Mouse (Mus musculus): ENCODE data around the gene Ano2. TPM values are rescaled to one million over a fixed set of nuclear protein-coding genes. Genes with fewer than 3 reads are reported as not detected.

The Ano2 gene
- polyA plus RNA-seq, 1 experiment from 2014 or later, result 0.18 TPM

DNA sequence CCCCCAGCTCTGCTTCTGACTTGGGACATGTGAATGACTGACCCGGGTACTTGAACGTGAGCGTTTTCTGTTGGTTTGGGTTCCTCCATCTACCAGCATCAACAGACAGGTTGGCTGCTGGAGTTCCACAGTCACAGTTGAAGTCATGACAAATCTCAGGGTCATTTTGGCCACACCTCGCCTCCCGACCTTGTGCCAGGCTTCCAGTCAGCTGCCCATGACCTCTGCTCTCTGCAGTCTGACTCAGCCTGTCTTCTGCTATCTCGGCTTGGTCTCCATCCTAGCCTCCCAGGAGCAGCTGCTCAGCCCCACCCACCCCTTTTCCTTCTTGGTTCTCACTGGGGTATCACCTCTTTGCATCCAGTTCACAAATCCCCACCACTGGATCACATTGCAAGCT is 39.3 kb downstream of the Ano2 start:
- WGBS, result 74% methylated on average over 6 of the region's 6 CpGs
- TF ChIP-seq CTCF (IDR thresholded peaks at IDR 0.05) (no peak), EP300 (IDR thresholded peaks at IDR 0.05) (no peak)
- H3K9me3 ChIP-seq (ENCODE audit: low read length), result no peaks in the 10 kb centered on the region
- H3K4me1 ChIP-seq (ENCODE audit: insufficient read depth, low read depth, low read length), result no peaks in the 10 kb centered on the region
- ATAC-seq (no peak), DNase-seq (ENCODE audit: low spot score) (no peak)
- no peak overlapping the region for H3K27ac ChIP-seq (ENCODE audit: low read length)
- no peaks in the 10 kb centered on the region for H3K27me3 ChIP-seq (replicated peaks; ENCODE audit: insufficient read depth, low read length)
- H3K9ac ChIP-seq (replicated peaks; ENCODE audit: low read depth), result no peak overlapping the region
- no peak overlapping the region for H3K4me3 ChIP-seq (ENCODE audit: low read depth, low read length)
- no peaks in the 10 kb centered on the region for H3K36me3 ChIP-seq (ENCODE audit: insufficient read depth, low read length)
- H3K4me2 ChIP-seq (replicated peaks; ENCODE audit: low read depth, low read length), result no peak overlapping the region

GRCm38 (mm10) chr6:125729986-125730535 is 39.8 kb downstream of the Ano2 start:
- Histone ChIP-seq H3K27ac (ENCODE audit: low read length) (no peak overlapping the region), H3K4me1 (ENCODE audit: insufficient read depth, low read depth, low read length) (no peaks in the 10 kb centered on the region), H3K9ac (replicated peaks; ENCODE audit: low read depth) (no peak overlapping the region), H3K4me2 (replicated peaks; ENCODE audit: low read depth, low read length) (no peak overlapping the region), H3K9me3 (ENCODE audit: low read length) (no peaks in the 10 kb centered on the region), H3K36me3 (ENCODE audit: insufficient read depth, low read length) (no peaks in the 10 kb centered on the region), H3K4me3 (ENCODE audit: low read depth, low read length) (no peak overlapping the region), H3K27me3 (replicated peaks; ENCODE audit: insufficient read depth, low read length) (no peaks in the 10 kb centered on the region)
- DNase-seq (ENCODE audit: low spot score) (no peak), ATAC-seq (no peak)
- TF ChIP-seq CTCF (IDR thresholded peaks at IDR 0.05) (no peak), EP300 (IDR thresholded peaks at IDR 0.05) (no peak)
- WGBS, result 53% methylated on average over 11 of the region's 11 CpGs

GRCm38 (mm10) chr6:125737511-125738285 is 47.5 kb downstream of the Ano2 start:
- Histone ChIP-seq H3K9ac (replicated peaks; ENCODE audit: low read depth) (no peak overlapping the region), H3K4me3 (ENCODE audit: low read depth, low read length) (no peak overlapping the region), H3K4me2 (replicated peaks; ENCODE audit: low read depth, low read length) (no peak overlapping the region), H3K4me1 (ENCODE audit: insufficient read depth, low read depth, low read length) (no peaks in the 10 kb centered on the region), H3K9me3 (ENCODE audit: low read length) (no peaks in the 10 kb centered on the region), H3K36me3 (ENCODE audit: insufficient read depth, low read length) (no peaks in the 10 kb centered on the region), H3K27ac (ENCODE audit: low read length) (no peak overlapping the region), H3K27me3 (replicated peaks; ENCODE audit: insufficient read depth, low read length) (no peaks in the 10 kb centered on the region)
- DNase-seq (ENCODE audit: low spot score), result no peak
- WGBS, result 31% methylated on average over 11 of the region's 11 CpGs
- TF ChIP-seq CTCF (IDR thresholded peaks at IDR 0.05), result no peak
- TF ChIP-seq EP300 (IDR thresholded peaks at IDR 0.05), result no peak
- ATAC-seq, result no peak

- peak; percentile 10 for DNase-seq (ENCODE audit: low spot score)
- Histone ChIP-seq H3K4me3 (ENCODE audit: low read depth, low read length) (no peak overlapping the region), H3K27me3 (replicated peaks; ENCODE audit: insufficient read depth, low read length) (no peaks in the 10 kb centered on the region), H3K36me3 (ENCODE audit: insufficient read depth, low read length) (no peaks in the 10 kb centered on the region), H3K9ac (replicated peaks; ENCODE audit: low read depth) (no peak overlapping the region), H3K4me2 (replicated peaks; ENCODE audit: low read depth, low read length) (no peak overlapping the region), H3K27ac (ENCODE audit: low read length) (no peak overlapping the region), H3K9me3 (ENCODE audit: low read length) (no peaks in the 10 kb centered on the region), H3K4me1 (ENCODE audit: insufficient read depth, low read depth, low read length) (no peaks in the 10 kb centered on the region)
- TF ChIP-seq CTCF (IDR thresholded peaks at IDR 0.05), result peak; percentile 49
- no peak for TF ChIP-seq EP300 (IDR thresholded peaks at IDR 0.05)
- no peak for ATAC-seq
- WGBS, result 86% methylated on average over 10 of the region's 10 CpGs
Observed at GRCm38 (mm10) chr6:125743203-125744100, 53.2 kb downstream of the Ano2 start.

DNA sequence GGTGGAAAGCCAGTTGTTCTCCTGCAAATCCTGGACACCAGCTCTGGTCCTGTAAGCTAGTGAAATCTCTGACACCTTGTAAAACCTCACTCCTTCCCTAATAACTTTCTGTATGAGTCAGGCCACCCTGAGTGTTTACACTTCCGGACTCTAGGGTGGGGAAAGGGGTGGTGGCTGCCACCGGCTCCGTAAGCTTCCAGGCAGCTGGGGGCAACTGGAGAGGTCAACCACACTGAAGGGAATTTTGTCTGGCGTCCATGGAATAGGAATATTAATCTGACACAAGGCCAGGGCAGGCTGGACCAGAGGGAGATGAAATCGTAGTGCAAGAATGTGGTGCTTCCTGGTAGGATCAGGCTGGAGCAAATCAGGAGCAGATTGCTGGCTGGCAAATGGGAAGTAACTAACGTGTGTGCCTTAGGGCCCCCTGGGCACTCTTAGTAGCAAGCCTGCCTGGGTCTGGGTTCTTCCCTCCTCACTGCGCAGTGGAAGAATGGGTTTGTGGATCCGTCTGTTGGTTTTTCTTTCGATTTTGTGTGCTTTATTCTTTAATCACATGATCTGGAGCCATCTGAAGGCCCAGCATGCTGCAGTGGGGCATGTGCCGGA is 57.2 kb downstream of the Ano2 start:
- Histone ChIP-seq H3K36me3 (ENCODE audit: insufficient read depth, low read length) (no peaks in the 10 kb centered on the region), H3K27me3 (replicated peaks; ENCODE audit: insufficient read depth, low read length) (no peaks in the 10 kb centered on the region), H3K9me3 (ENCODE audit: low read length) (no peaks in the 10 kb centered on the region), H3K27ac (ENCODE audit: low read length) (no peak overlapping the region), H3K4me3 (ENCODE audit: low read depth, low read length) (no peak overlapping the region), H3K9ac (replicated peaks; ENCODE audit: low read depth) (no peak overlapping the region), H3K4me1 (ENCODE audit: insufficient read depth, low read depth, low read length) (no peaks in the 10 kb centered on the region), H3K4me2 (replicated peaks; ENCODE audit: low read depth, low read length) (no peak overlapping the region)
- ATAC-seq (no peak; the same call in 1 of the 2 replicates), DNase-seq (ENCODE audit: low spot score) (peak; percentile 35)
- WGBS, result 41% methylated on average over 10 of the region's 10 CpGs
- TF ChIP-seq EP300 (IDR thresholded peaks at IDR 0.05) (no peak), CTCF (IDR thresholded peaks at IDR 0.05) (no peak)

GRCm38 (mm10) chr6:125748646-125749045 is 58.4 kb downstream of the Ano2 start:
- H3K36me3 ChIP-seq (ENCODE audit: insufficient read depth, low read length), result no peaks in the 10 kb centered on the region
- H3K9me3 ChIP-seq (ENCODE audit: low read length), result no peaks in the 10 kb centered on the region
- H3K9ac ChIP-seq (replicated peaks; ENCODE audit: low read depth), result no peak overlapping the region
- H3K4me2 ChIP-seq (replicated peaks; ENCODE audit: low read depth, low read length), result no peak overlapping the region
- TF ChIP-seq CTCF (IDR thresholded peaks at IDR 0.05) (no peak), EP300 (IDR thresholded peaks at IDR 0.05) (no peak)
- DNase-seq (ENCODE audit: low spot score) (no peak), ATAC-seq (no peak)
- H3K27me3 ChIP-seq (replicated peaks; ENCODE audit: insufficient read depth, low read length), result no peaks in the 10 kb centered on the region
- no peak overlapping the region for H3K4me3 ChIP-seq (ENCODE audit: low read depth, low read length)
- H3K4me1 ChIP-seq (ENCODE audit: insufficient read depth, low read depth, low read length), result no peaks in the 10 kb centered on the region
- 36% methylated on average over 3 of the region's 3 CpGs for WGBS
- H3K27ac ChIP-seq (ENCODE audit: low read length), result no peak overlapping the region
